1 mouse cellular context compared by ENCODE assay signal in the genomic region with DNA sequence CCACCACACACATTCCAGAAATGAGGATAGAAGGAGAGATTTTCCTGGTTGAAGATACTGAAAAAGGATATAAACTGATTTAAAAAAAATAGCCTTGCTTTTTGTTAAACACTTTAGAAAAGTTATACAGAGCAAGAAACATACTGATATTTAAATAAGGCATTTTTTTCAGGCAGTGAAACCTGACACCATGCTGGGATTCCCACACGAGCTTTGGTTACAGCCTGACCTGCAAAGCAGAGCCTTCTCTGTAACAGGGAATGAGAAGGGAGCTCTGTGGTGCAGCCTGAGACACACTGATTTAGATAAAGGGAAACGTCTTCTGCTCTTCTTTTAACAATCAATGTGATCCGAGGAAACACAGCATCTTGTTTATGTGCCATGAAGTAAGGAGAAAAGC.
TF ChIP-seq lines count a peak whose summit lies in the region.

No protein-coding gene starts in this region.

TF ChIP-seq in myocyte, 11 proteins besides CTCF, POLR2A, EP300 and RAD21 (continued from another document):
- no peak for TF ChIP-seq MYOD1 (IDR thresholded peaks at IDR 0.05; ENCODE audit: control insufficient read depth in 1 of 3, insufficient read length in 2 of 3, low read depth in 2 of 3)
- no peak for TF ChIP-seq TCF3 (IDR thresholded peaks at IDR 0.05; ENCODE audit: insufficient read length, low read depth)
- no peak for TF ChIP-seq E2F4 (IDR thresholded peaks at IDR 0.05; ENCODE audit: insufficient read depth)
- no peak for TF ChIP-seq TCF12 (IDR thresholded peaks at IDR 0.05; ENCODE audit: insufficient read depth, poor library complexity, severe bottlenecking)
- TF ChIP-seq CEBPB (IDR thresholded peaks at IDR 0.05; ENCODE audit: insufficient read depth, poor library complexity, severe bottlenecking), result no peak
- no peak for TF ChIP-seq POLR2AphosphoS2 (IDR thresholded peaks at IDR 0.05; ENCODE audit: insufficient read length, low read depth)
- TF ChIP-seq MAX (IDR thresholded peaks at IDR 0.05; ENCODE audit: low read depth), result no peak
